Mouse (Mus musculus) heart, postnatal 0 days (tissue): ENCODE measurements around the gene Bcl11b. TPM values are rescaled to one million over a fixed set of nuclear protein-coding genes. Genes with fewer than 3 reads are reported as not detected.

Experiments
- ATAC-seq: fragments of 200-750 bp; cut with Nextera tagmentation; 2 replicates; pipeline ENCODE4 v1.8.0; 2017; ENCODE audit warnings: low read depth, moderate number of reproducible peaks, moderate library complexity; ENCODE audit not compliant: insufficient read depth
- DNase-seq: peaks from one replicate; pipeline ENCODE4 v3.0.0-alpha.2; 2016; ENCODE audit warnings: low spot score
- H3K27ac ChIP-seq: fragments of 300-500 bp; sonication (generic); 2 replicates; pipeline ENCODE4 v1.5.1; 2014; ENCODE audit warnings: low read depth, mild to moderate bottlenecking
- H3K27me3 ChIP-seq: fragments of 300-500 bp; sonication (generic); 2 replicates; pipeline ENCODE4 v1.6.1; 2014; ENCODE audit warnings: low read length, mixed read lengths; ENCODE audit not compliant: control insufficient read depth, insufficient read depth
- H3K36me3 ChIP-seq: fragments of 300-500 bp; sonication (generic); replicated peaks from 2 replicates; pipeline ENCODE4 v1.6.1; 2014; ENCODE audit warnings: low read length, mixed read lengths; ENCODE audit not compliant: control insufficient read depth, insufficient read depth
- H3K4me1 ChIP-seq: fragments of 300-500 bp; sonication (generic); 2 replicates; pipeline ENCODE4 v1.6.1; 2014; ENCODE audit warnings: antibody characterized with exemption; ENCODE audit not compliant: control insufficient read depth, insufficient read depth
- H3K4me2 ChIP-seq: fragments of 300-500 bp; sonication (generic); 2 replicates; pipeline ENCODE4 v1.6.1; 2014; ENCODE audit warnings: low read depth, mild to moderate bottlenecking, low read length, moderate library complexity
- H3K4me3 ChIP-seq: fragments of 300-500 bp; sonication (generic); 2 replicates; pipeline ENCODE4 v1.5.1; 2014; ENCODE audit warnings: low read depth, low read length
- H3K9ac ChIP-seq: fragments of 300-500 bp; sonication (generic); replicated peaks from 2 replicates; pipeline ENCODE4 v1.6.1; 2014; ENCODE audit warnings: low read depth, low read length, mixed read lengths
- H3K9me3 ChIP-seq: fragments of 300-500 bp; sonication (generic); replicated peaks from 2 replicates; pipeline ENCODE4 v1.6.1; 2016; ENCODE audit warnings: low read length; ENCODE audit not compliant: control insufficient read depth
- CTCF ChIP-seq: IDR thresholded peaks from 2 replicates; pipeline ENCODE4 v1.5.1; 2016; ENCODE audit warnings: antibody characterized with exemption, control low read depth, low read depth
- EP300 ChIP-seq: IDR thresholded peaks from 2 replicates; pipeline ENCODE4 v1.6.1; 2016; ENCODE audit warnings: antibody characterized with exemption, low read depth
- whole genome bisulfite sequencing: fragments of 180-500 bp; shearing (Covaris S2); extraction: QIAGEN DNeasy Blood & Tissue Kit; methylation state at CpG from one replicate; pipeline ENCODE4 v1.1.7; 2014; 5-methylcytosine and 5-hydroxymethylcytosine counted together
- polyA plus RNA-seq: library from polyadenylated mRNA; unstranded; fragments of >200 nt; fragmentation: Nextera tagmentation; extraction: Ambion mirVana; gene quantifications from 2 replicates; pipeline ENCODE4 v1.2.1, GENCODE M21; 2015
- total RNA-seq: library from RNA; depleted of rRNA; stranded (reverse); fragments of >200 nt; gene quantifications from 2 replicates; pipeline ENCODE4 v1.2.3, GENCODE M21; 2014; ENCODE audit warnings: low replicate concordance

The Bcl11b gene
- total and polyA plus RNA-seq, 2 experiments from 2014 or later = 2.2 to 2.7 TPM

DNA sequence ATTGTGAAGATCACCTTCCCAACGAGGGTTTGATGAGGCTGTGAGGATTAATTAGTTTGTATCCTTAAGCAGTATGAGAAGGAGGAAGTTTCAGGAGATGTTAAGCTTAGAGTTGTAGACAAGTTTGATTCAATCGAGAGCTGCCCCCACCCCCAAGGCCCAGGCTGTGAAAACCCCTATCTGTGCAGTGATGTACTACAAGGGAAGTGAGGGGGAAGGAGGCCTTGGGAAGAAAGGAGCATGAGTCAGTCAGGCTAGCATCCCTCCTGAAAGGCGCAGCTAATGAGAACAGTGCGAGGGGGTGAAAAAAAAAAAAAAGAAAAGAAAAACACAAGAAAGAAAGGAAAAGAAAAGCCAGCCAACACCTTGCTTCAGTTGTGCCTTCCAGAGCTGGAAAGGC, 5.8 kb upstream of the Bcl11b start:
- H3K9ac ChIP-seq = no peak overlapping the region
- H3K27me3 ChIP-seq = peaks cover 41% of the 10 kb centered on the region
- no peak overlapping the region for H3K4me3 ChIP-seq
- H3K36me3 ChIP-seq = no peaks in the 10 kb centered on the region
- 40% methylated on average over 4 of the region's 4 CpGs for WGBS
- DNase-seq = no peak
- H3K4me2 ChIP-seq = no peak overlapping the region
- no peaks in the 10 kb centered on the region for H3K9me3 ChIP-seq
- ATAC-seq = no peak
- no peak overlapping the region for H3K27ac ChIP-seq
- peaks cover 10% of the 10 kb centered on the region; the same call in 1 of the 2 replicates for H3K4me1 ChIP-seq
- TF ChIP-seq EP300 (no peak), CTCF (no peak)

DNA sequence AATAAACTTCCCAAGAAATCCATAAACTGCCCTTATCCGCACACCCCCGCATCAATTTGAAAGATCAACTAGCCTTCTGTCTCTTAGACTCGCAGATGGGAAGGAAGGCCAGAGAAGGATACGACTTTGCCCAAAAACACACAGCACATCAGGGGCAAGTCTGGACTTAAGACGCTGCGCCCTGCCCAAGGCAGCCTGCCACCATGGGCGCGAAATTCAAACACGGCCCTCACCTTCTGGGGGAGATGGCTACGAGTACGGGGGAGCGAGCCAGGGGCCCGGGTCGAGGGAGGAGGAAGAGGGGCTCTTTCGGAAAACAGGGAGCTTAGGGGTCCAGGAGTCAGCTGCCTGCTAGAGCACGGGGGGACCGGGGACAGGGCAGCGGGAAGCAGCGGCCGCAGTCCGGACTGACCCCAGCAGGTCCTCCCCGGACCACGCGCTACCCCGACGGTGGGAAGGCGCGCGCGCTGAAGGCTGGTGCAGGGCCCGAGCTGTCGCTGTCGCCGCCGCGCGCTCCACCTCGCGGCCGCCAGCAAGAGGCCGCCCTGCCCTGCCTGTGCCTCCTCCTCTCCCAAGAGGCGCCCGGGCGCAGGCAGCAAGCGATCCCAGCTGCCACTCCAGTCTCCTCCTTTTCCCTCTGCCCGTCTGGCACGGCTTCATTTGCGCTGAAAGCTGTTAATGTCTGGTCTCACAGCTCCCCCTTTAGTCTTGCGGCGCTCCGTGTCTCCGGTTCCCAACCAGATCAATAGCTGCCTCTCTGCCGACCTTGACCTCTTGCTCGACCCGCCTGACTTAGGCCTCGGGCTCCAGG, 2.6 kb upstream of the Bcl11b start:
- peak overlapping the region; percentile 99 for H3K4me2 ChIP-seq
- peaks cover 70% of the 10 kb centered on the region for H3K27me3 ChIP-seq

GRCm38 (mm10) chr12:108005488-108005800, 2.0 kb upstream of the Bcl11b start:
- WGBS = 15% methylated on average over 14 of the region's 14 CpGs
- Histone ChIP-seq H3K27me3 (peaks cover 76% of the 10 kb centered on the region), H3K9ac (no peak overlapping the region)

More for the DNA sequence above, 2.6 kb upstream of the Bcl11b start:
- DNase-seq = peak; percentile 72
- H3K27ac ChIP-seq = no peak overlapping the region
- ATAC-seq = peak; percentile 79
- H3K4me3 ChIP-seq = peak overlapping the region; percentile 41
- no peaks in the 10 kb centered on the region for H3K9me3 ChIP-seq
- no peaks in the 10 kb centered on the region for H3K36me3 ChIP-seq
- peak; percentile 34 for TF ChIP-seq CTCF
- no peak for TF ChIP-seq EP300
- peaks cover 10% of the 10 kb centered on the region; the same call in 1 of the 2 replicates for H3K4me1 ChIP-seq
- WGBS = 2% methylated on average over 40 of the region's 56 CpGs
- no peak overlapping the region for H3K9ac ChIP-seq

GRCm38 (mm10) chr12:108004701-108005487, 1.5 kb upstream of the Bcl11b start:
- H3K4me2 ChIP-seq = peak overlapping the region; percentile 99
- H3K9ac ChIP-seq = no peak overlapping the region
- H3K27me3 ChIP-seq = peaks cover 78% of the 10 kb centered on the region
- no peak for ATAC-seq
- 3% methylated on average over 43 of the region's 43 CpGs for WGBS
- TF ChIP-seq EP300 (no peak), CTCF (no peak)
- H3K4me1 ChIP-seq = peaks cover 10% of the 10 kb centered on the region; the same call in 1 of the 2 replicates
- H3K9me3 ChIP-seq = no peaks in the 10 kb centered on the region
- no peaks in the 10 kb centered on the region for H3K36me3 ChIP-seq
- H3K4me3 ChIP-seq = peak overlapping the region; percentile 81
- no peak overlapping the region for H3K27ac ChIP-seq
- DNase-seq = no peak

More at GRCm38 (mm10) chr12:108005488-108005800, 2.0 kb upstream of the Bcl11b start:
- H3K4me3 ChIP-seq = peak overlapping the region; percentile 81
- H3K36me3 ChIP-seq = no peaks in the 10 kb centered on the region
- no peak for ATAC-seq
- DNase-seq = no peak
- peaks cover 10% of the 10 kb centered on the region; the same call in 1 of the 2 replicates for H3K4me1 ChIP-seq
- TF ChIP-seq CTCF (no peak), EP300 (no peak)
- H3K4me2 ChIP-seq = peak overlapping the region; percentile 99
- no peak overlapping the region for H3K27ac ChIP-seq
- no peaks in the 10 kb centered on the region for H3K9me3 ChIP-seq

DNA sequence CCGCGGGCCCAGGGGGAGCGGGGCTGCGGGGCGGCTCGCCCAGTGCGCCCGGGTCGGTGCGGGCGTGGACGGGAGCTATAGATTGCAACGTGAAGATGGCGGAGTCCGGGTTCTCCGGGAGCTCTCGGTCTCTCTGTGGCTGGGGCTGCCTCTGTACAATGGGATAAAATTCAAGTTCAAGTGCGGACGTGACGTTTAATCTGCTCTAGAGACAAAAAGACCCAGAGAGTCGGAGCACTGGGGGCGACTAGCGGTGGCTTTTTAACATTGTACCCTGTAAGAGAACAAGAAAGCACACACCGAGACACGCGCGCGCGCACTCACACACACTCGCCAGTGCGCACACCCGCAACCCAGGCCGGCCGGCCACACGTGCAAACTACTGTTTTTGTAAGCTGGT, 526 bp upstream of the Bcl11b start:
- H3K9ac ChIP-seq = peak overlapping the region; percentile 60; the same call in 1 of the 2 replicates
- no peaks in the 10 kb centered on the region for H3K9me3 ChIP-seq
- DNase-seq = peak; percentile 84
- peak overlapping the region; percentile 81 for H3K4me3 ChIP-seq
- peaks cover 86% of the 10 kb centered on the region for H3K27me3 ChIP-seq
- H3K36me3 ChIP-seq = no peaks in the 10 kb centered on the region
- peak; percentile 51 for TF ChIP-seq CTCF
- TF ChIP-seq EP300 = no peak
- H3K27ac ChIP-seq = peak overlapping the region; percentile 49; the same call in 1 of the 2 replicates
- peak overlapping the region; percentile 99 for H3K4me2 ChIP-seq
- WGBS = under 1% methylated on average over 34 of the region's 35 CpGs
- peak; percentile 53 for ATAC-seq
- peaks cover 10% of the 10 kb centered on the region; the same call in 1 of the 2 replicates for H3K4me1 ChIP-seq
